Mouse (Mus musculus) lung, postnatal 0 days (tissue): ENCODE data around the gene Pmpcb.

Experiments
- CTCF ChIP-seq: IDR thresholded peaks from 2 replicates; pipeline ENCODE4 v1.5.1; 2016; ENCODE audit warnings: antibody characterized with exemption, mild to moderate bottlenecking
- EP300 ChIP-seq: IDR thresholded peaks from 2 replicates; pipeline ENCODE4 v1.6.1; 2016; ENCODE audit warnings: antibody characterized with exemption, mild to moderate bottlenecking, control low read depth

DNA sequence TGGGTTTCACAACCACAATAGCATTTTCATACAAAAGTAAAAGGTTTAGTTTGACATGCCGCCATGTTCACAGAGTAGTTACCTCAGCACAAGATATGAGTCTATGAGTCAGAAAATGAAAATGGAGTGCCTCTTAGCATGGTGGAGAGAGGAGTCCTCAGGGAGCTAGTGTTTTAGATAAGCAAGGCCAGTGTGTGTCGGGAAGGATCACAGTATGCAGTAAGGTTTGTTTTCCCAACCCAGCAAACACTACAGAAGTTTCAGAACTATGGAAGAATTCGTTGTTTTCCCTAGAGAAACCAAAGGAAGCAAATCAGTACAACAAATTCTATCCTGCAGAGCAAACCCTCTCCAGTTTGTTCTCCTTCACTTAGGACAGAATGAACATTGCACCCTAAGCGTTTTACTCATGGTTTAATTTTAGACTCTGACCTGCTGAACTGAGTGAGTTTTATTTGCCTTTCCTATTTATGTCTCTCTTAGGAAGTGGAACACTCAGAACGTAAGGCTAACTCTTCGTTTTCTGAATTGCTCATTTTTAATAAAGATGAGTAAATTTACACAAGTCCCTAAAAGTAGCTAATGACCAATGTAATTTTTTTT is 34.0 kb upstream of the Pmpcb start:
- TF ChIP-seq EP300 (peak; percentile 44), CTCF (no peak)
